Mouse (Mus musculus) layer of hippocampus, adult 6 months (tissue): ENCODE results near the gene Igfals. TPM values are rescaled to one million over a fixed set of nuclear protein-coding genes. Genes with fewer than 3 reads are reported as not detected.

ENCODE experiments used
- long read RNA-seq, 2 experiments: library from polyadenylated mRNA; unstranded; transcript quantifications; one replicate each; pipeline ENCODE4 v2.0.0; 2019 to 2020
- polyA plus RNA-seq: library from polyadenylated mRNA; unstranded; fragments of <200 nt; fragmentation: Nextera tagmentation; gene quantifications from 2 replicates; pipeline ENCODE4 v1.2.3, GENCODE M21; 2021

The Igfals gene
- polyA plus RNA-seq = 0.20 TPM in 1 of 2 replicates, not detected in the other
- long read RNA-seq, experiment 1 = 0 reads
- long read RNA-seq, experiment 2 = 0 reads

GRCm38 (mm10) chr17:24865776-24866175 lies at the start of gene Igfals:
Igfals (plus strand) TSS chr17:24865997.

GRCm38 (mm10) chr17:24839842-24840241 lies 26.0 kb upstream of the Igfals start, which contains the start of gene Hagh:
Hagh (plus strand) TSS chr17:24840143.

GRCm38 (mm10) chr17:24850065-24850772 lies 15.6 kb upstream of the Igfals start, which contains the start of gene Fahd1:
Fahd1 (minus strand) TSS chr17:24850364.

GRCm38 (mm10) chr17:24886134-24886931 lies 20.5 kb downstream of the Igfals start, which contains the start of the genes Nubp2 and Spsb3:
Nubp2 (minus strand) TSS chr17:24886349.
Spsb3 (plus strand) TSS chr17:24886643.

GRCm38 (mm10) chr17:24894995-24895547 lies 29.3 kb downstream of the Igfals start, which contains the start of the genes Eme2 and Mrps34:
Eme2 (minus strand) TSS chr17:24895087.
Mrps34 (plus strand) TSS chr17:24895116.

GRCm38 (mm10) chr17:24896241-24896992 lies 30.6 kb downstream of the Igfals start, which contains the start of gene Nme3:
Nme3 (plus strand) TSS chr17:24896500.

Other genes with a start within 250 kb of the Igfals start
- 85.0 and 101 TPM in 2 replicates for gene Tsc2, start 233.4 kb upstream of the Igfals start, polyA plus RNA-seq
- gene Nthl1, start 233.3 kb upstream of the Igfals start, polyA plus RNA-seq = 6.2 and 6.5 TPM in 2 replicates
- 41.7 and 49.7 TPM in 2 replicates for gene Slc9a3r2, start 215.7 kb upstream of the Igfals start, polyA plus RNA-seq
- gene Npw, start 207.5 kb upstream of the Igfals start, polyA plus RNA-seq = 1.2 TPM in 2 replicates
- gene Zfp598, start 196.3 kb upstream of the Igfals start, polyA plus RNA-seq = 0.99 and 1.2 TPM in 2 replicates
- 304 and 365 TPM in 2 replicates for gene Syngr3, start 176.0 kb upstream of the Igfals start, polyA plus RNA-seq
- gene Gfer, start 169.8 kb upstream of the Igfals start, polyA plus RNA-seq = 30.7 and 34.3 TPM in 2 replicates
- 0.87 and 0.93 TPM in 2 replicates for gene Noxo1, start 169.8 kb upstream of the Igfals start, polyA plus RNA-seq
- 23.2 and 24.5 TPM in 2 replicates for gene Tbl3, start 158.3 kb upstream of the Igfals start, polyA plus RNA-seq
- gene Rnf151, start 147.9 kb upstream of the Igfals start, polyA plus RNA-seq = not detected in 2 replicates
- 1,412 and 1,765 TPM in 2 replicates for gene Rps2, start 147.9 kb upstream of the Igfals start, polyA plus RNA-seq
- gene Ndufb10, start 141.5 kb upstream of the Igfals start, polyA plus RNA-seq = 1,096 and 1,134 TPM in 2 replicates
- gene Rpl3l, start 138.2 kb upstream of the Igfals start, polyA plus RNA-seq = 0.50 TPM in 1 of 2 replicates, not detected in the other
- gene Msrb1, start 129.4 kb upstream of the Igfals start, polyA plus RNA-seq = 9.1 and 9.3 TPM in 2 replicates
- 0.54 and 0.67 TPM in 2 replicates for gene Hs3st6, start 113.0 kb upstream of the Igfals start, polyA plus RNA-seq
- not detected in 2 replicates for gene Meiob, start 61.7 kb upstream of the Igfals start, polyA plus RNA-seq
- 305 and 325 TPM in 2 replicates for gene Hagh, start 25.9 kb upstream of the Igfals start, polyA plus RNA-seq
- 25.1 and 25.5 TPM in 2 replicates for gene Fahd1, start 15.6 kb upstream of the Igfals start, polyA plus RNA-seq
- gene Nubp2, start 20.4 kb downstream of the Igfals start, polyA plus RNA-seq = 54.0 and 61.7 TPM in 2 replicates
- 82.3 and 84.0 TPM in 2 replicates for gene Spsb3, start 20.6 kb downstream of the Igfals start, polyA plus RNA-seq
- gene Eme2, start 29.1 kb downstream of the Igfals start, polyA plus RNA-seq = 15.7 and 16.4 TPM in 2 replicates
- 173 and 187 TPM in 2 replicates for gene Mrps34, start 29.1 kb downstream of the Igfals start, polyA plus RNA-seq
- 121 and 122 TPM in 2 replicates for gene Nme3, start 30.5 kb downstream of the Igfals start, polyA plus RNA-seq
- gene Mapk8ip3, start 71.0 kb downstream of the Igfals start, polyA plus RNA-seq = 52.4 and 55.8 TPM in 2 replicates
- 4.7 and 5.9 TPM in 2 replicates for gene Jpt2, start 94.7 kb downstream of the Igfals start, polyA plus RNA-seq
- 6.2 and 7.0 TPM in 2 replicates for gene Cramp1l, start 149.8 kb downstream of the Igfals start, polyA plus RNA-seq
- 4.3 and 6.4 TPM in 2 replicates for gene Ift140, start 150.1 kb downstream of the Igfals start, polyA plus RNA-seq
- 15.0 and 15.1 TPM in 2 replicates for gene Tmem204, start 217.6 kb downstream of the Igfals start, polyA plus RNA-seq
- 9.6 and 9.7 TPM in 2 replicates for gene Telo2, start 250.0 kb downstream of the Igfals start, polyA plus RNA-seq